Mouse (Mus musculus) heart, adult 2 months (tissue): ENCODE data around the gene Cnst.

ENCODE experiments used
- CTCF ChIP-seq: fragments of 200-600 bp; IDR thresholded peaks from 2 replicates; pipeline ENCODE4 v1.8.1; 2022; ENCODE audit warnings: antibody characterized with exemption, mild to moderate bottlenecking, moderate library complexity
- POLR2A ChIP-seq: fragments of 200-500 bp; IDR thresholded peaks from 2 replicates; pipeline ENCODE4 v1.6.1; 2011; ENCODE audit warnings: mild to moderate bottlenecking, low read depth, low read length, control low read depth; ENCODE audit not compliant: insufficient read depth

DNA sequence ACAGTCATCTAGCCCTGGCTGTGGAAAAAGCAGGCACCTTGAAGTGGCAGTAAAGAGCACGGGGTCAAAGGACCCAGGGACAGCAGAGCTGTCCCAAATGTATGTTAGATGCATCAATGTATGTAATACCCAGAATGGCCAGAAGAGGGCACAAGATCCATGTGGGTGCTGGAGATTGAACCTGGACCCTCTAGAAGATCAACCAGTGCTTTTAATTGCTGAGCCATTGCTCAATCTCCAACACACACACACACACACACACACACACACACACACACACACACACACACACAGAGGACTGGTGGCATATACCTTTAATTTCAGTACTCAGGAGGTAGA lies 87.2 kb downstream of the Cnst start:
- no peak for TF ChIP-seq POLR2A
- peak; percentile 70 for TF ChIP-seq CTCF
